Mouse (Mus musculus) left cerebral cortex, postnatal 25 days (tissue): ENCODE measurements around the gene Tbc1d16. TPM values are rescaled to one million over a fixed set of nuclear protein-coding genes. Genes with fewer than 3 reads are reported as not detected.
"Not testable (repeated sequence)": the region's sequence is repeated elsewhere in the genome, so short reads cannot be mapped to it uniquely, and the experiment has no call there.

ENCODE experiments used
- DNase-seq, 2 experiments: peaks; one replicate each; pipeline ENCODE4 v3.0.0; 2022; ENCODE audit warnings: low spot score in 2 of 2, mixed read lengths in 1 of 2
- intact Hi-C: fragments of 180-260 bp; cut with DNase I; formaldehyde crosslinking; loops from one replicate; pipeline ENCODE4 v1.15.1; 2025
- microRNA-seq, 2 experiments: library from miRNA; unstranded; fragments of <30 nt; microRNA quantifications; one replicate each; pipeline ENCODE4 v1.2.0; 2022
- total RNA-seq, 2 experiments: library from RNA; stranded (reverse); gene quantifications; 2 replicates each; pipeline ENCODE4 v1.2.3; 2021

Tbc1d16 gene
- total RNA-seq, 2 experiments from 2014 or later: 32.1 to 40.9 TPM

- DNase-seq, intact Hi-C loops: not testable (repeated sequence)
These were observed 127.9 kb downstream of the Tbc1d16 start for GRCm38 (mm10) chr11:119100355-119100754.

- DNase-seq: no peak
- intact Hi-C loops: no loop called here
These were observed 130.1 kb downstream of the Tbc1d16 start for GRCm38 (mm10) chr11:119098202-119098601.

- peak in 1 of 2 experiments; percentile 67 for DNase-seq
- intact Hi-C loops: no loop called here
These were observed 132.9 kb downstream of the Tbc1d16 start for GRCm38 (mm10) chr11:119095441-119095840.

- intact Hi-C loops: no loop called here
- DNase-seq: no peak
These were observed 135.0 kb downstream of the Tbc1d16 start for GRCm38 (mm10) chr11:119093322-119093721.

Small RNA genes lying within 50 kb of the gene (microRNA-seq; reads per million reads assigned to microRNA genes)
- 5.9 to 7.4 reads per million in 2 experiments for gene Mir6934

Other genes with a start within 250 kb of the Tbc1d16 start
- not detected for gene Enpp7, start 240.3 kb downstream of the Tbc1d16 start, total RNA-seq
- gene Cbx2, start 205.5 kb downstream of the Tbc1d16 start, total RNA-seq: 1 to 10 TPM; 2.6 to 3.0 TPM
- gene Cbx8, start 187.5 kb downstream of the Tbc1d16 start, total RNA-seq: 10 to 100 TPM; 12.9 to 17.7 TPM
- gene Cbx4, start 142.3 kb downstream of the Tbc1d16 start, total RNA-seq: 10 to 100 TPM; 59.5 to 66.2 TPM
- 1 to 10 TPM in 1 of 2 experiments, under 1 TPM in 1; 0.98 to 1.4 TPM for gene Ccdc40, start 73 bp upstream of the Tbc1d16 start, total RNA-seq
- gene Gaa, start 39.4 kb upstream of the Tbc1d16 start, total RNA-seq: 100 to 1,000 TPM; 232 to 233 TPM
- 10 to 100 TPM; 72.1 to 79.0 TPM for gene Eif4a3, start 71.6 kb upstream of the Tbc1d16 start, total RNA-seq
- under 1 TPM; 0.14 to 0.18 TPM for gene Card14, start 79.3 kb upstream of the Tbc1d16 start, total RNA-seq
- 1 to 10 TPM; 3.9 to 4.4 TPM for gene Sgsh, start 127.0 kb upstream of the Tbc1d16 start, total RNA-seq
- gene Slc26a11, start 127.1 kb upstream of the Tbc1d16 start, total RNA-seq: 1 to 10 TPM; 4.5 TPM
- gene Rnf213, start 164.6 kb upstream of the Tbc1d16 start, total RNA-seq: 1 to 10 TPM; 2.2 to 2.6 TPM